Mouse (Mus musculus) bone marrow macrophage, adult 2 months (primary cell): ENCODE measurements around the gene Hs3st2.

Experiments used
- CTCF ChIP-seq: IDR thresholded peaks from 2 replicates; pipeline ENCODE4 v1.5.1; 2012; ENCODE audit warnings: low read depth, mild to moderate bottlenecking, low read length, moderate library complexity
- POLR2A ChIP-seq: IDR thresholded peaks from 2 replicates; pipeline ENCODE4 v1.6.1; 2012; ENCODE audit warnings: mild to moderate bottlenecking, low read depth, low read length, borderline replicate concordance

DNA sequence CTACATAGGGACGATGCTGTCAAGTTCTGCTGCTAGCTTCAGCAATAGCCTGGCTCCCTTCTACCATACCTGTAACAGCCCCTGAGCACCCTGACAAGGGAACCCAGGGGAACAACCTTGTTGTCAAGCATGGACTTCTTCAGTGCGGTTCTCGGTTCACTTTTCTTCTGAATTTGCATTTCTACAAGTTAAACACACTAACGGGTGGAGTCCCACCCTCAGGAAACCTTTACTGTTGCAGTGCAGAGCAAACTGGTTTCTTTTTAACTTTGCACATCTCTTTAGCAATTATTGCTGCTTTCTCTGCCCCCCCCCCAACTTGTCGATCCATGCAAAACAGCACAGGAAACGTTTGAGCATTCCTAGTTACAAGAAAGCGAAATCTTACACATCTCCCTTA lies 19.7 kb upstream of the Hs3st2 start:
- no peak for TF ChIP-seq POLR2A
- TF ChIP-seq CTCF: no peak
